8 mouse cellular contexts compared by ENCODE assay signal in the genomic region with DNA sequence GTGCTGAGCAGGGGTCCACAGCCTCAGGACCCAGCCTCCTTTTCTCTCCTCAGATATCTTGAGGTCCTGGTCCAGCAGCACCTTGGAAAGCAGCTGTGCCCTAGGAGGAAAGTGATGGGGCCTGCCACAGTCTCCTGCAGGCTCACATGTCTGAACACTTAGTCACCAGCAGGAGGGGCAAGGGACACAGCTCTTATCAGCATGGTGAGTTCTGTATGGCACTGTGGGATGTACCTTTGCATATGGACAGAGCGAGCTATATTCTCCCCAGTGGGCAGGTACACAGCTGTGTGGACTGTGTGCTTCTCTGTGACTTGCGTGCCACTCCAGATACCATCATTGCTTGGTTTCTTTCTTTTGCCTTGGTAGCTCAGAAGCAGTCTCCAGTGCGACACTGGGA. TPM values are rescaled to one million over a fixed set of nuclear protein-coding genes. Genes with fewer than 3 reads are reported as not detected.
A peak's percentile ranks its signal among the peaks of the same experiment; 100 is the strongest.
DNase-seq lines count a peak whose midpoint lies in the region; ATAC-seq and TF ChIP-seq lines count a peak whose summit lies in the region.
"Had no signal": no experiment of that assay in that cellular context is flagged by ENCODE, and none has a peak within 500 bp of the region (broad histone marks: within the 10 kb centered on the region; RNA-seq: fewer than 3 reads in every experiment).

No protein-coding gene starts in this region.

- no peak for TF ChIP-seq POLR2A in limb, embryonic 14.5 days (IDR thresholded peaks at IDR 0.05; ENCODE audit: borderline replicate concordance, extremely low read depth, insufficient read depth, insufficient read length)

- H3K27me3 ChIP-seq in E14TG2a.4 (ENCODE audit: insufficient read depth, low read length) (peaks cover 2% of the 10 kb centered on the region; the same call in 1 of the 2 replicates), Patski (no peaks in the 10 kb centered on the region)
- H3K27me3 ChIP-seq in limb, embryonic 14.5 days (ENCODE audit: control insufficient read depth, insufficient read depth, low read length) = no peaks in the 10 kb centered on the region
- H3K27me3 ChIP-seq: limb, embryonic 15.5 days had no signal

- no peaks in the 10 kb centered on the region for H3K9me3 ChIP-seq in E14TG2a.4 (ENCODE audit: low read length)
- no peaks in the 10 kb centered on the region for H3K9me3 ChIP-seq in limb, embryonic 14.5 days (ENCODE audit: control insufficient read depth, low read length)
- H3K9me3 ChIP-seq: limb, embryonic 15.5 days had no signal

- no peak for DNase-seq in layer of hippocampus, adult 2 months (ENCODE audit: low spot score in 2 of 2)
- no peak for DNase-seq in layer of hippocampus, adult 11-12 months (ENCODE audit: low spot score)
- DNase-seq in Patski (ENCODE audit: low read depth, low spot score) = no peak
- no peak for DNase-seq in limb, embryonic 14.5 days (ENCODE audit: low spot score)
- DNase-seq in layer of hippocampus, adult 18-20 months (ENCODE audit: low spot score in 2 of 2) = no peak
- DNase-seq in testis, postnatal 10 days (ENCODE audit: low spot score) = no peak

- no peak for ATAC-seq in Patski
- peak; percentile 64; the same call in 1 of the 2 replicates for ATAC-seq in limb, embryonic 14.5 days (ENCODE audit: low FRiP score, low read depth)

- H3K9ac ChIP-seq in limb, embryonic 14.5 days (ENCODE audit: low read depth, low read length, severe bottlenecking) = no peak overlapping the region
- H3K9ac ChIP-seq: limb, embryonic 15.5 days had no signal

- H3K4me3 ChIP-seq in layer of hippocampus, adult 2 months = no peak overlapping the region
- H3K4me3 ChIP-seq in E14TG2a.4 (replicated peaks; ENCODE audit: low read length) = no peak overlapping the region
- H3K4me3 ChIP-seq in limb, embryonic 14.5 days (replicated peaks; ENCODE audit: low read length) = no peak overlapping the region
- H3K4me3 ChIP-seq: limb, embryonic 15.5 days had no signal

- CTCF ChIA-PET in Patski (lab: Charles Lee) = interaction anchor here (0.7 to 5.7 kb wide), 6 partner anchors 9 to 145 kb away, joined by 3 to 31 read pairs (median 4); no protein-coding TSS in a partner anchor

- POLR2A ChIA-PET in Patski (lab: Charles Lee) = no interaction called here

- peaks cover 18% of the 10 kb centered on the region for H3K4me1 ChIP-seq in E14TG2a.4 (replicated peaks; ENCODE audit: low read depth, low read length)
- peaks cover 4% of the 10 kb centered on the region for H3K4me1 ChIP-seq in limb, embryonic 14.5 days (ENCODE audit: control insufficient read depth, insufficient read depth, low read length)
- H3K4me1 ChIP-seq: limb, embryonic 15.5 days had no signal

- in situ Hi-C loops in Patski (cut with MboI; ENCODE audit: low pct_unique_long_range_greater_than_20kb) = loop anchor here (25.0 kb wide), 2 partner anchors 397 to 522 kb away; no protein-coding TSS in a partner anchor

- H3K27ac ChIP-seq in layer of hippocampus, adult 2 months = no peak overlapping the region
- H3K27ac ChIP-seq in limb, embryonic 14.5 days (replicated peaks; ENCODE audit: low read depth, low read length) = no peak overlapping the region
- H3K27ac ChIP-seq: limb, embryonic 15.5 days had no signal

- no peak overlapping the region for H3K4me2 ChIP-seq in limb, embryonic 14.5 days (replicated peaks; ENCODE audit: low read depth, low read length, severe bottlenecking)
- H3K4me2 ChIP-seq: limb, embryonic 15.5 days had no signal

- 84% methylated on average over 3 of the region's 3 CpGs for WGBS in limb, embryonic 14.5 days

- TF ChIP-seq CTCF in layer of hippocampus, adult 2 months (conservative IDR thresholded peaks at IDR 0.05) = peak; percentile 57
- 0 out of 2 replicates have a peak, but pooled peaks have one; percentile 8 for TF ChIP-seq CTCF in E14TG2a.4 (conservative IDR thresholded peaks at IDR 0.05; ENCODE audit: low read length)
- peak; percentile 63 for TF ChIP-seq CTCF in Patski (IDR thresholded peaks at IDR 0.05)

- H3K36me3 ChIP-seq in E14TG2a.4 (ENCODE audit: insufficient read depth, low read length) = no peaks in the 10 kb centered on the region
- no peaks in the 10 kb centered on the region for H3K36me3 ChIP-seq in limb, embryonic 14.5 days (ENCODE audit: control insufficient read depth, insufficient read depth, low read length)
- H3K36me3 ChIP-seq: limb, embryonic 15.5 days had no signal

RNA-seq across cellular contexts. Expression of gene Rmi2, which starts 55.5 kb away (rescaled TPM):
- total RNA-seq in layer of hippocampus, adult 2 months (2021) = under 1 TPM; 0.15 to 0.22 TPM
- polyA plus RNA-seq in Patski (2021) = 1.6 TPM
- 7.3 and 7.7 TPM in 2 replicates for polyA plus RNA-seq in limb, embryonic 14.5 days (2012; rRNA removed)
- 3.2 and 3.4 TPM in 2 replicates for polyA plus RNA-seq in limb, embryonic 14.5 days (2014; fragmentation: Nextera tagmentation; extraction: Ambion mirVana)
- total RNA-seq in layer of hippocampus, adult 18-20 months (2021) = not detected

Comparison
In these comparisons a context has a peak if more than half of its experiments do, and no peak if none do; other contexts are left out.
1. CTCF ChIP-seq: peak in every context shown above with its lines; median percentile 63 in Patski; 57 in layer of hippocampus, adult 2 months; 8 in E14TG2a.4.